Mouse (Mus musculus): Measurements from ENCODE around the gene Gm9999. TPM values are rescaled to one million over a fixed set of nuclear protein-coding genes. Genes with fewer than 3 reads are reported as not detected.

The Gm9999 gene
- not detected in 2 replicates for polyA plus RNA-seq (2012; rRNA removed)

DNA sequence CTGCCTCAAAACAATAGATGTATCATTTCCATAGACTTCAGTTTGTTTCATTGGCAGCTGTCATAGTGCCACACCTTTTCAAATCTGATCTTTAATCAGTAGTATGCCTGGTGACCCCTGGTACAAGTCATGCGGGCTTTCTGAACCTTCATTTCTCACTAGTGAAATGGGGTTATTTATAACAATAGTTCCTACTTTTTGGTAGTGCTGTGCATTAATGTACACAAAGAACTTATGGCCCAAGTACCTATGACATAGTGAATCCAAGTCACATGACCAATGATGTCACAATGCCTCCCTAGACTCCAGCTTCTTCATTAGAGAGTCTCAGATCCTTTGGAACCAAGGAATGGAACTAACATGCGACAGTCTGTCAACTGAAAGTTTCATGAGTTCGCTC is at the start of gene Gm9999:
TSS of gene Gm9999 (plus strand) at position 301 of the 400 bp plus-strand sequence.

DNA sequence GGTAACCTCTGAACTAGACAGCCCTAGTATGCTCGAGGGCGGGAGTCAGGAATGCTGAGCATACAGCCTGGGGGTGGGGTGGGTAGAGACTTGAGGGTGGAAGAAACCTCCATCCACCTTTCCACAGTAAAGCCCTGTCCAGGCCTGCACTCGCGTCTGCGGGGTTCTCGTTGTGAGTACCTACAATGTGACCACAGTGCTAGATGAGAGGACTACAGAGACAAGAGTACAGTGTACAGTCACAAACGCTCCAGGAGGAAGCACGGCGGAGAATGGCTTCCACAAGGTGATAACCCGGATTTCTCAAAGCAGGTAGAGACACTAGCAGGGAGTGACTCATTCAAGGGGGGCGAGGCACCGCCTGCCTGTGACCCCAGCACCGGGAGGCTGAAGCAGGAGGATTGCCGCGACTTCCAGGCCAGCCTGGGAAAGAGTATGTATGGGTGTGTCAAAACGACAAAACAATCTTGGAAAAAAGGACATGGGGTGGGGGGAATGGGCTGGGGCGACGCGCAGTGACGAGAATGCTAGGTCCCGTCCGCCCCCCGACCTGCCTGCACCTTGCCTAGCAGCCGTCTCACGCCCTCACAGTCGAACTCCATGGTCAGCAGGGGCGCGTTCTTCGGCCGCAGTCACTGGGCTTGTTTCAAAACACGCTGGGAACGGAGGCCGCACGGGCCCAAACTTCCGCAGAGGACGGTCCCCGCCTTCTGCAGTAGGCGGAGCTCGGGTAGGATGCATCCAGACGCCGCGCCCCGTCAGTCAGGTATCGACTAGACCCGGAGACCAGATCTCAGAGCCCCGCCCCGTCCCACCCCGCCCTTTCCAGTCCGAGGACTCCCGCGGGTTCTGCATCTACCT is 25.3 kb upstream of the Gm9999 start, which contains the start of gene Uevld:
TSS of gene Uevld (minus strand) at position 697 of the 861 bp plus-strand sequence.

DNA sequence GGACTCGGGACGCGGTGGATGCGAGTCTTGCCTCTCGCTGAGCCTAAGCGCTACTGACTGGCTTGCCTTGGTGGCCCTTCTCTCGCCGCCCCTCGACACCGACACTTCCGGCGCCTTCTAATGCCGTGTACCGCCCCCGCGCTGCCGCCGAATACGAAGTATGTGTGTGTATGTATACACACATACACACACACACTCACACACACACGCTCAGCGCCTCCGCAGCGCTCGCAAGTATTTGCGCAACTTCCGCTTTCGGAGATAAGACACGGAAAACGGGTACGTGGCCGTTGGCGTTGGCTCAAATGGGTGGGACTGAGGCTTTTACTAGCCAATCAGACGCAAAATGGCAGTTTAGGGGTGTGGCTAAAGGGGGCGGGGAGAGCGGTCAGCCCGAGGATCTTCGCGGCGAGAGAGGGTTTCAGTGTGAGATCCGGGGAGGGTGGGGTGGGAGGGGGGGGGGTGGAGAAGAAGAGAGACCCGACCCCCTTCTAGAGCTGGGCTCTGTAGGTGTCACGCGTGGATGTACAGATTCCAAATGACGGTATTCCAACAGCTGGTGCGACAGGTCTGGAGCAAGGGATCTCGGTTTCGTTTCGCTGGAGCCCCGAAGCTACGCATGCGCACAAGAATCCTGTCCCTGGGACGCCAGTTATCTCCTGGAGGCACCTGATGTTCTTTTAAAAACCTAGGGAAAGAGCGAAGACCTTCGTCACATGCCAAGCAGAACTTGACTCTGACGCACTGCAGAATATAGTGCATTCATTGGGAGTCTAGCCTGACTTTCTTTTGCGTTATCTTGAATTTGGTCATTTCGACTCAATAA is 25.0 kb downstream of the Gm9999 start, which contains the start of gene Spty2d1:
TSS of gene Spty2d1 (minus strand) at position 244 of the 826 bp plus-strand sequence.

Other genes with a start within 250 kb of the Gm9999 start
- gene Saa1, start 240.6 kb upstream of the Gm9999 start, polyA plus RNA-seq (2012; rRNA removed): 0.28 and 1.0 TPM in 2 replicates
- 0.58 TPM in 1 of 2 replicates, not detected in the other for gene Saa2, start 231.8 kb upstream of the Gm9999 start, polyA plus RNA-seq (2012; rRNA removed)
- 28.9 and 42.9 TPM in 2 replicates for gene Hps5, start 187.5 kb upstream of the Gm9999 start, polyA plus RNA-seq (2012; rRNA removed)
- 32.4 and 40.5 TPM in 2 replicates for gene Gtf2h1, start 187.5 kb upstream of the Gm9999 start, polyA plus RNA-seq (2012; rRNA removed)
- 626 and 776 TPM in 2 replicates for gene Ldha, start 142.1 kb upstream of the Gm9999 start, polyA plus RNA-seq (2012; rRNA removed)
- gene Ldhc, start 122.4 kb upstream of the Gm9999 start, polyA plus RNA-seq (2012; rRNA removed): 0.05 and 0.07 TPM in 2 replicates
- gene Tsg101, start 63.6 kb upstream of the Gm9999 start, polyA plus RNA-seq (2012; rRNA removed): 104 and 163 TPM in 2 replicates
- gene Uevld, start 25.1 kb upstream of the Gm9999 start, polyA plus RNA-seq (2012; rRNA removed): 9.2 and 12.0 TPM in 2 replicates
- gene Spty2d1, start 24.8 kb downstream of the Gm9999 start, polyA plus RNA-seq (2012; rRNA removed): 6.8 and 8.6 TPM in 2 replicates
- gene Tmem86a, start 67.0 kb downstream of the Gm9999 start, polyA plus RNA-seq (2012; rRNA removed): 7.8 and 11.0 TPM in 2 replicates
- 23.2 and 24.5 TPM in 2 replicates for gene Ptpn5, start 150.1 kb downstream of the Gm9999 start, polyA plus RNA-seq (2012; rRNA removed)
- not detected in 2 replicates for gene Mrgpra6, start 221.3 kb downstream of the Gm9999 start, polyA plus RNA-seq (2012; rRNA removed)

All from central nervous system, embryonic 11.5 days (tissue).